ENCODE assay signal across 13 mouse cellular contexts in genomic region chr12:31885844-31886606, GRCm38 (mm10).
DNase-seq lines count a peak whose midpoint lies in the region.
"Had no signal": no experiment of that assay in that cellular context is flagged by ENCODE, and none has a peak within 500 bp of the region (broad histone marks: within the 10 kb centered on the region; RNA-seq: fewer than 3 reads in every experiment).

No protein-coding gene starts in this region.

- DNase-seq in left cerebral cortex, adult 11 months (ENCODE audit: low spot score) = peak; percentile 28
- DNase-seq in left cerebral cortex, postnatal 4 days = no peak
- peak; percentile 31 to 43 for DNase-seq in frontal cortex, postnatal 10 days (ENCODE audit: low spot score in 2 of 2)
- DNase-seq in left cerebral cortex, postnatal 14 days (ENCODE audit: low spot score in 2 of 2) = peak; percentile 71 to 74
- peak; percentile 86 for DNase-seq in telencephalon, adult 2 months (ENCODE audit: low read depth, low spot score)
- DNase-seq in lung, postnatal 36 days = no peak
- no peak for DNase-seq in urinary bladder, postnatal 25 days (ENCODE audit: low spot score)
- DNase-seq: cerebellum, adult 9-10 months; gastrocnemius, postnatal 10 days; heart, adult 2 months; heart, postnatal 36 days; kidney, adult 11 months; lung, adult 18-20 months had no signal

- intact Hi-C loops in left cerebral cortex, postnatal 4 days (cut with DNase I) = no loop called here
- intact Hi-C loops in left cerebral cortex, postnatal 14 days (cut with DNase I) = loop anchor here (5.0 kb wide), 1 partner anchor 59 kb away; no protein-coding TSS in a partner anchor

Comparison
In these comparisons a context has a peak if more than half of its experiments do, and no peak if none do; other contexts are left out.
1. DNase-seq: peak in left cerebral cortex, adult 11 months (single experiment), frontal cortex, postnatal 10 days (2 of 2), left cerebral cortex, postnatal 14 days (2 of 2) and telencephalon, adult 2 months (single experiment); none in left cerebral cortex, postnatal 4 days (single experiment), lung, postnatal 36 days (single experiment) and urinary bladder, postnatal 25 days (single experiment).